Mouse (Mus musculus) 416B (cell line): ENCODE measurements around the gene Dmac2.

ENCODE experiments used
- DNase-seq: peaks from one replicate; pipeline ENCODE4 v3.0.0; 2011; ENCODE audit warnings: low read depth

Dmac2 gene

GRCm38 (mm10) chr7:25652244-25652759 is 33.1 kb downstream of the Dmac2 start:
- no peak for DNase-seq

- DNase-seq: no peak
These were observed 36.6 kb downstream of the Dmac2 start for GRCm38 (mm10) chr7:25655601-25656428.

GRCm38 (mm10) chr7:25657785-25658184 is 38.6 kb downstream of the Dmac2 start:
- no peak for DNase-seq

- peak; percentile 100 for DNase-seq
These were observed 39.7 kb downstream of the Dmac2 start, which contains the start of the genes Bckdha and Exosc5 for GRCm38 (mm10) chr7:25658657-25659472. Gene Bckdha, minus strand, starts transcription at chr7:25658981. Gene Exosc5, plus strand, starts transcription at chr7:25659164.

- no peak for DNase-seq
These were observed 47.2 kb downstream of the Dmac2 start for GRCm38 (mm10) chr7:25666381-25666780.

GRCm38 (mm10) chr7:25669158-25669557 is 49.9 kb downstream of the Dmac2 start:
- DNase-seq: no peak

- DNase-seq: no peak
These were observed 50.4 kb downstream of the Dmac2 start for GRCm38 (mm10) chr7:25669631-25670030.

- DNase-seq: no peak
These were observed 50.9 kb downstream of the Dmac2 start for GRCm38 (mm10) chr7:25670096-25670495.

GRCm38 (mm10) chr7:25671686-25672085 is 52.5 kb downstream of the Dmac2 start:
- DNase-seq: no peak

GRCm38 (mm10) chr7:25672442-25672841 is 53.2 kb downstream of the Dmac2 start:
- no peak for DNase-seq

GRCm38 (mm10) chr7:25674297-25674696 is 55.1 kb downstream of the Dmac2 start:
- no peak for DNase-seq

- no peak for DNase-seq
These were observed 55.6 kb downstream of the Dmac2 start, which contains the start of gene Tmem91 for GRCm38 (mm10) chr7:25674719-25675300. Gene Tmem91, minus strand, starts transcription at chr7:25675166.
